Mouse (Mus musculus): ENCODE results near the gene Gm11042. TPM values are rescaled to one million over a fixed set of nuclear protein-coding genes. Genes with fewer than 3 reads are reported as not detected.
A peak's percentile ranks its signal among the peaks of the same experiment; 100 is the strongest.

Gene Gm11042
- polyA plus RNA-seq, 1 experiment from 2014 or later: not detected

- no peaks in the 10 kb centered on the region for H3K27me3 ChIP-seq (ENCODE audit: control insufficient read depth, insufficient read depth, low read length)
- 28% methylated on average over 13 of the region's 13 CpGs for WGBS
- no peaks in the 10 kb centered on the region for H3K36me3 ChIP-seq (ENCODE audit: control insufficient read depth, insufficient read depth, low read length)
- ATAC-seq (ENCODE audit: low FRiP score, low TSS enrichment): 0 out of 2 replicates have a peak, but pooled peaks have one; percentile 71
- H3K27ac ChIP-seq (ENCODE audit: low read depth, low read length): no peak overlapping the region
- H3K9ac ChIP-seq (ENCODE audit: low read depth, low read length): no peak overlapping the region
- H3K4me3 ChIP-seq (ENCODE audit: low read length): no peak overlapping the region
- no peaks in the 10 kb centered on the region for H3K4me1 ChIP-seq (ENCODE audit: control insufficient read depth, insufficient read depth, low read length)
- no peaks in the 10 kb centered on the region for H3K9me3 ChIP-seq (ENCODE audit: control insufficient read depth, low read length)
- no peak overlapping the region for H3K4me2 ChIP-seq (replicated peaks; ENCODE audit: low read depth, low read length)
These were observed 16.8 kb upstream of the Gm11042 start for GRCm38 (mm10) chr12:74333016-74333415.

GRCm38 (mm10) chr12:74329759-74330158 lies 13.6 kb upstream of the Gm11042 start:
- Histone ChIP-seq H3K27me3 (ENCODE audit: control insufficient read depth, insufficient read depth, low read length) (no peaks in the 10 kb centered on the region), H3K4me1 (ENCODE audit: control insufficient read depth, insufficient read depth, low read length) (no peaks in the 10 kb centered on the region), H3K36me3 (ENCODE audit: control insufficient read depth, insufficient read depth, low read length) (no peaks in the 10 kb centered on the region), H3K4me3 (ENCODE audit: low read length) (no peak overlapping the region), H3K9me3 (ENCODE audit: control insufficient read depth, low read length) (no peaks in the 10 kb centered on the region), H3K9ac (ENCODE audit: low read depth, low read length) (no peak overlapping the region), H3K27ac (ENCODE audit: low read depth, low read length) (no peak overlapping the region), H3K4me2 (replicated peaks; ENCODE audit: low read depth, low read length) (no peak overlapping the region)
- no peak for ATAC-seq (ENCODE audit: low FRiP score, low TSS enrichment)
- WGBS: 93% methylated on average over 6 of the region's 6 CpGs

GRCm38 (mm10) chr12:74326644-74327043 lies 10.4 kb upstream of the Gm11042 start:
- Histone ChIP-seq H3K36me3 (ENCODE audit: control insufficient read depth, insufficient read depth, low read length) (no peaks in the 10 kb centered on the region), H3K4me2 (replicated peaks; ENCODE audit: low read depth, low read length) (no peak overlapping the region), H3K4me3 (ENCODE audit: low read length) (no peak overlapping the region), H3K27ac (ENCODE audit: low read depth, low read length) (no peak overlapping the region), H3K9ac (ENCODE audit: low read depth, low read length) (no peak overlapping the region), H3K9me3 (ENCODE audit: control insufficient read depth, low read length) (no peaks in the 10 kb centered on the region), H3K4me1 (ENCODE audit: control insufficient read depth, insufficient read depth, low read length) (no peaks in the 10 kb centered on the region), H3K27me3 (ENCODE audit: control insufficient read depth, insufficient read depth, low read length) (no peaks in the 10 kb centered on the region)
- ATAC-seq (ENCODE audit: low FRiP score, low TSS enrichment): no peak
- WGBS: 92% methylated on average over 3 of the region's 3 CpGs

- no peak for ATAC-seq (ENCODE audit: low FRiP score, low TSS enrichment)
- H3K4me2 ChIP-seq (replicated peaks; ENCODE audit: low read depth, low read length): no peak overlapping the region
These were observed 5.8 kb upstream of the Gm11042 start for GRCm38 (mm10) chr12:74321981-74322380.

GRCm38 (mm10) chr12:74320318-74320717 lies 4.1 kb upstream of the Gm11042 start:
- Histone ChIP-seq H3K4me1 (ENCODE audit: control insufficient read depth, insufficient read depth, low read length) (no peaks in the 10 kb centered on the region), H3K4me3 (ENCODE audit: low read length) (no peak overlapping the region), H3K27me3 (ENCODE audit: control insufficient read depth, insufficient read depth, low read length) (no peaks in the 10 kb centered on the region), H3K4me2 (replicated peaks; ENCODE audit: low read depth, low read length) (no peak overlapping the region; the same call in 1 of the 2 replicates), H3K36me3 (ENCODE audit: control insufficient read depth, insufficient read depth, low read length) (no peaks in the 10 kb centered on the region), H3K9me3 (ENCODE audit: control insufficient read depth, low read length) (no peaks in the 10 kb centered on the region), H3K27ac (ENCODE audit: low read depth, low read length) (no peak overlapping the region), H3K9ac (ENCODE audit: low read depth, low read length) (no peak overlapping the region)
- ATAC-seq (ENCODE audit: low FRiP score, low TSS enrichment): no peak
- WGBS: 16% methylated on average over 10 of the region's 10 CpGs

More at GRCm38 (mm10) chr12:74321981-74322380, 5.8 kb upstream of the Gm11042 start:
- Histone ChIP-seq H3K4me1 (ENCODE audit: control insufficient read depth, insufficient read depth, low read length) (no peaks in the 10 kb centered on the region), H3K9me3 (ENCODE audit: control insufficient read depth, low read length) (no peaks in the 10 kb centered on the region), H3K4me3 (ENCODE audit: low read length) (no peak overlapping the region), H3K9ac (ENCODE audit: low read depth, low read length) (no peak overlapping the region), H3K27ac (ENCODE audit: low read depth, low read length) (no peak overlapping the region), H3K36me3 (ENCODE audit: control insufficient read depth, insufficient read depth, low read length) (no peaks in the 10 kb centered on the region), H3K27me3 (ENCODE audit: control insufficient read depth, insufficient read depth, low read length) (no peaks in the 10 kb centered on the region)
- 80% methylated on average over 5 of the region's 5 CpGs for WGBS

- Histone ChIP-seq H3K27ac (ENCODE audit: low read depth, low read length) (peak overlapping the region; percentile 55; the same call in 1 of the 2 replicates), H3K9ac (ENCODE audit: low read depth, low read length) (peak overlapping the region; percentile 63; the same call in 1 of the 2 replicates), H3K4me3 (ENCODE audit: low read length) (peak overlapping the region; percentile 52), H3K27me3 (ENCODE audit: control insufficient read depth, insufficient read depth, low read length) (no peaks in the 10 kb centered on the region), H3K9me3 (ENCODE audit: control insufficient read depth, low read length) (no peaks in the 10 kb centered on the region), H3K36me3 (ENCODE audit: control insufficient read depth, insufficient read depth, low read length) (no peaks in the 10 kb centered on the region), H3K4me2 (replicated peaks; ENCODE audit: low read depth, low read length) (peak overlapping the region; percentile 52), H3K4me1 (ENCODE audit: control insufficient read depth, insufficient read depth, low read length) (no peaks in the 10 kb centered on the region)
- peak; percentile 94 for ATAC-seq (ENCODE audit: low FRiP score, low TSS enrichment)
- 16% methylated on average over 15 of the region's 15 CpGs for WGBS
These were observed 980 bp upstream of the Gm11042 start for GRCm38 (mm10) chr12:74316989-74317759.

- H3K9me3 ChIP-seq (ENCODE audit: control insufficient read depth, low read length): no peaks in the 10 kb centered on the region
- H3K4me1 ChIP-seq (ENCODE audit: control insufficient read depth, insufficient read depth, low read length): no peaks in the 10 kb centered on the region
- H3K9ac ChIP-seq (ENCODE audit: low read depth, low read length): no peak overlapping the region
- H3K27me3 ChIP-seq (ENCODE audit: control insufficient read depth, insufficient read depth, low read length): no peaks in the 10 kb centered on the region
- no peak overlapping the region for H3K4me3 ChIP-seq (ENCODE audit: low read length)
- H3K4me2 ChIP-seq (replicated peaks; ENCODE audit: low read depth, low read length): no peak overlapping the region
- no peaks in the 10 kb centered on the region for H3K36me3 ChIP-seq (ENCODE audit: control insufficient read depth, insufficient read depth, low read length)
- H3K27ac ChIP-seq (ENCODE audit: low read depth, low read length): no peak overlapping the region
- no peak for ATAC-seq (ENCODE audit: low FRiP score, low TSS enrichment)
- 69% methylated on average over 2 of the region's 2 CpGs for WGBS
These were observed 973 bp downstream of the Gm11042 start for GRCm38 (mm10) chr12:74315221-74315620.

- no peak overlapping the region for H3K4me2 ChIP-seq (replicated peaks; ENCODE audit: low read depth, low read length)
- no peak for ATAC-seq (ENCODE audit: low FRiP score, low TSS enrichment)
- H3K9me3 ChIP-seq (ENCODE audit: control insufficient read depth, low read length): no peaks in the 10 kb centered on the region
- H3K4me3 ChIP-seq (ENCODE audit: low read length): no peak overlapping the region
- H3K4me1 ChIP-seq (ENCODE audit: control insufficient read depth, insufficient read depth, low read length): no peaks in the 10 kb centered on the region
- no peak overlapping the region for H3K9ac ChIP-seq (ENCODE audit: low read depth, low read length)
- H3K27me3 ChIP-seq (ENCODE audit: control insufficient read depth, insufficient read depth, low read length): no peaks in the 10 kb centered on the region
- WGBS: 85% methylated on average over 3 of the region's 3 CpGs
- no peaks in the 10 kb centered on the region for H3K36me3 ChIP-seq (ENCODE audit: control insufficient read depth, insufficient read depth, low read length)
- H3K27ac ChIP-seq (ENCODE audit: low read depth, low read length): no peak overlapping the region
These were observed 3.6 kb downstream of the Gm11042 start for GRCm38 (mm10) chr12:74312611-74313010.

- Histone ChIP-seq H3K4me1 (ENCODE audit: control insufficient read depth, insufficient read depth, low read length) (no peaks in the 10 kb centered on the region), H3K4me2 (replicated peaks; ENCODE audit: low read depth, low read length) (no peak overlapping the region), H3K36me3 (ENCODE audit: control insufficient read depth, insufficient read depth, low read length) (no peaks in the 10 kb centered on the region), H3K9ac (ENCODE audit: low read depth, low read length) (no peak overlapping the region), H3K4me3 (ENCODE audit: low read length) (no peak overlapping the region), H3K27me3 (ENCODE audit: control insufficient read depth, insufficient read depth, low read length) (no peaks in the 10 kb centered on the region), H3K27ac (ENCODE audit: low read depth, low read length) (no peak overlapping the region), H3K9me3 (ENCODE audit: control insufficient read depth, low read length) (no peaks in the 10 kb centered on the region)
- 79% methylated on average over 9 of the region's 9 CpGs for WGBS
- ATAC-seq (ENCODE audit: low FRiP score, low TSS enrichment): no peak
These were observed 12.5 kb downstream of the Gm11042 start for GRCm38 (mm10) chr12:74303418-74304294.

Data from kidney, embryonic 14.5 days (tissue).